Mouse (Mus musculus) heart, adult 11 months (tissue): ENCODE measurements around the gene Sh2d3c.

ENCODE experiments used
- DNase-seq: peaks from one replicate; pipeline ENCODE4 v3.0.0; 2022

The Sh2d3c gene

DNA sequence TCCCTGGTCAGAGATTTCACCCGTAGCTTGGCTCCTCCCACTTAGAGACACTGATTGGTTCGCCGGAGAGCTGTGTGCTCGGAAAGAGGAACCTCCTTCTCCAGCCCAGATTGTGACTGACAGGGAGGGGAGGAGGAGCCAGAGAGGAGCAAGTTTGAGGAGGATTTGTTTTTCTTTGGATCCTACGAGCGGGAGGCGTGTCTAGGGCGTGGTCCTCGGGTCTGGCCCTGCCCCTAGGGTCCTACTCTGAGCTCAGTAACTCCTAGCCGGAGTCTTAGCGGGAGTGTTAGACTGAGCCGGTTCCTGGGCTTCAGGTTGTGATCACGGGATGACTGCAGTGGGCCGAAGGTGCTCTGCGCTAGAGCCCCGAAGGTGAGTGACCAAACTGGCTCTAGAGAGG is 6.6 kb downstream of the Sh2d3c start:
- DNase-seq, result peak; percentile 100

DNA sequence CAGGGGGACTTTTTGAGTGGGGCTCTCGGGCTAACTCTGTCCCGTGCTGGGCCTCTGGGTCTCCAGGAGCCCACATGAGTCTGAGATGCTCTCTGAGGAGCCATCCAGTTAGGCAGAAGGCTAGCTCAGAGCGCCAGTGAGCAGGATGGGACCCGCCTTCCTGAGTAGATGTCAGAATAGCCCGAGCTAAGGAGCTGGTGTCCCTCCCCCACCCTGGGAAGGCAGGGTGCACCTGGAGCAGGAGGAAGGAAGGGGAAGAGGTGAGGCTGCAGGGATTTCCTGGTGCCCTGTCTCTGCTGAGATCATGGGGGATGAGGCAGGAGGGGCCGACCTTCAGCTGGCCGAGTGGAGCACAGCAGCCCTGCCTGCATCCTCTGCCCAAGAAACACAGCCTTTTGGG is 7.6 kb downstream of the Sh2d3c start:
- DNase-seq, result peak; percentile 99

DNA sequence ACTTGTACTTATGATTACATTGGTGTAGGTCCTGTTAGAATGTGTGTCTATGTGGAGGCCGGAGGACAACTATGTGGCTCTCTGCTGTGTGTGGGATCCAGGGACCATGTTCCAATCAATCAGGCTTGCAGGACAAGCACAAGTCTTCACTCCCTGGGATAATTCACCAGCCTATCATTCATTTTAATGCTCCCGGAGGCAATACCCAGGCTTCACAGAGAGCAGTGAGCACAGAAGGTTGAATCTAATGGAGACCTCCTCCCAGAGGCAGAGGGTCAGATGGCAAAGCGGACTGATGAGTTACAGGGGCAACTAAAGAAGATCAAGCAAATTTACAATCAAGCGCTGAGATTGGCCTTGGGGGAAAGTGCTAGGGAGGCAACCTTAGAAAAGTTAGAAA is 8.7 kb downstream of the Sh2d3c start:
- DNase-seq, result peak; percentile 90

- DNase-seq, result peak; percentile 94
These were observed 10.0 kb downstream of the Sh2d3c start for GRCm38 (mm10) chr2:32730854-32731253.

DNA sequence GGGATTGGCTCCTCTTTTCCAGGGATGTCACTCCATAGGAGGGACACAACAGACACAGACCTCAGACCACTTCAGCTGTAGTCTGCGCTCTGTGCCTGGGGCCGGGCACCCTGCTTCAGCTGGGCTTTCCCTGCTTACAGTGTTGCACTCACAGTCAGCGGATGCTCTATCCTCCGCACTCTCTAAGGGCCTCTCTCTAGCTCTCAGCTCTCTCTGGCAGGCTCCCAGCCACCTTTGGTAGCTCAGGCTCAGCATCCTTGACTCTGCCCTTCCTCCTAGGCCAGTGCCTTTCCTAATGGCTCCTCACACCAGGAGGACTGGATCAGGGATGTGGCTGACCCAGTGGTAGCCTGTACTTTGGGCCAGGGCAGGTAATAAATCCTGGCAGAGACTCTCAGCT is 11.1 kb downstream of the Sh2d3c start:
- peak; percentile 96 for DNase-seq

- DNase-seq, result peak; percentile 98
These were observed 11.8 kb downstream of the Sh2d3c start for GRCm38 (mm10) chr2:32732695-32733094.

GRCm38 (mm10) chr2:32734480-32734879 is 13.6 kb downstream of the Sh2d3c start:
- DNase-seq, result peak; percentile 97

- DNase-seq, result peak; percentile 100
These were observed 14.1 kb downstream of the Sh2d3c start for GRCm38 (mm10) chr2:32734933-32735332.

DNA sequence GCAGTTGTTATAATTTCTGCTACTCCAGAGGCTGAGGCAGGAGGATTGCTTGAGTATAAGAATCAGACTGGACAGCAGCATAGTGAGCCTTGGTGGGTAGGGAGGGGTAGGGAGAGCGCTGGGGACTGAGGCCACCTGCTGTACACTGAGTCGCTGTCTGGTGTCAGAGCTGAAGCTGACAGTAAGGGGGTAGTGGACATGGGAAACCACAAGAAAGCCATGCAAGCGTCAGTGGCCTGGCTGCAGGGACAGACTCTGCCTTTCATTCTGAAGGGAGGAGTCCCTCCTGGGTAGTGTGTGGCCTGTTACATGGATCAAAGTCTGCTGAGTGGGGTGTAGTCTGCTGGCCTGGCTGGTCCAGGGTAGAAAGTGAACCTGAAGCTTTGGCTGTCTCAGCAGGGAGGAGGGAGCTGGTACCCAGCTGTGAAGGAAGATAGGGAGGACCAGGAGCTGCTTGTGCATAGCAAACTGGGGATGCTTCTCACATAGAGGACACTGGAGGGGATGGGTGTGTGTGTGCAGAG is 15.5 kb downstream of the Sh2d3c start:
- DNase-seq, result peak; percentile 93

- peak; percentile 92 for DNase-seq
These were observed 16.2 kb downstream of the Sh2d3c start for GRCm38 (mm10) chr2:32737008-32737407.

DNA sequence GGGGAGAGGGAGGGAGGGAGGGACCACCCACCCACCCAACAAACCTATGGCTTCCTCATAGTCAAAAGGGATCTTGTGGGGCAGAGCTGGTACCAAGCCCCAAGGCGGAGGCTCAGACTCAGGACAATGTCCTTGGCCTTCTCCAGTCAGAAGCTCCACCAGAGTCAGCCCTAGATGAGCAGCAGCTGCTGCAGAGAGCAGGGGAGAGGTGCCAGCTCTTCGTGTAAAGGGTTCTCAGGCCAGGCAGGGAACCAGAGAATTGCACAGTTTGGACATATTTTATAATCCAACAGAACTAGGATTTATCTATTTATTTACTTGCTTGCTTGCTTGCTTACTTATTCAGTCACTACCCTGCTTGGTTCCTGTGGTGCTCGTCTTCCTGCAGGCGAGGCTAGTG is 18.5 kb downstream of the Sh2d3c start:
- no peak for DNase-seq

DNA sequence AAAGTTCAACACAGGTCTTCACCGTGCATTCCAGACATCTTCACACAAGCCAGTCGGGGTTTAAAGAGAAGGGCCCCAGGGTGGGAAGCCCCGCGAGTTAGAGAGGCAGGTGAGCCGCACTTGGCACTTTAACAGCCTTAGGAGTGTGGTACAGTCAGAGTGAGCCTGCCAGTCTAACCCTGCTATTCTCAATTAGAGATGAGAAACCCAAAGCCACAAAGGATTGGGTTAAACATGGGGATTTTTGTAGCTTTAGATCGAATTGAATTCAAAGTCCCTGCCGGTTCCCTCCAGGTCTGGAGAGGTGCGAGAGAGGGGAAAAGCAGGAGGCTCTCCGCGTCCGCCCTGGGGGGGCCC is 20.0 kb downstream of the Sh2d3c start, which contains the start of gene 6330409D20Rik:
TSS of gene 6330409D20Rik (minus strand) at position 101 of the 357 bp plus-strand sequence.
- DNase-seq, result no peak

DNA sequence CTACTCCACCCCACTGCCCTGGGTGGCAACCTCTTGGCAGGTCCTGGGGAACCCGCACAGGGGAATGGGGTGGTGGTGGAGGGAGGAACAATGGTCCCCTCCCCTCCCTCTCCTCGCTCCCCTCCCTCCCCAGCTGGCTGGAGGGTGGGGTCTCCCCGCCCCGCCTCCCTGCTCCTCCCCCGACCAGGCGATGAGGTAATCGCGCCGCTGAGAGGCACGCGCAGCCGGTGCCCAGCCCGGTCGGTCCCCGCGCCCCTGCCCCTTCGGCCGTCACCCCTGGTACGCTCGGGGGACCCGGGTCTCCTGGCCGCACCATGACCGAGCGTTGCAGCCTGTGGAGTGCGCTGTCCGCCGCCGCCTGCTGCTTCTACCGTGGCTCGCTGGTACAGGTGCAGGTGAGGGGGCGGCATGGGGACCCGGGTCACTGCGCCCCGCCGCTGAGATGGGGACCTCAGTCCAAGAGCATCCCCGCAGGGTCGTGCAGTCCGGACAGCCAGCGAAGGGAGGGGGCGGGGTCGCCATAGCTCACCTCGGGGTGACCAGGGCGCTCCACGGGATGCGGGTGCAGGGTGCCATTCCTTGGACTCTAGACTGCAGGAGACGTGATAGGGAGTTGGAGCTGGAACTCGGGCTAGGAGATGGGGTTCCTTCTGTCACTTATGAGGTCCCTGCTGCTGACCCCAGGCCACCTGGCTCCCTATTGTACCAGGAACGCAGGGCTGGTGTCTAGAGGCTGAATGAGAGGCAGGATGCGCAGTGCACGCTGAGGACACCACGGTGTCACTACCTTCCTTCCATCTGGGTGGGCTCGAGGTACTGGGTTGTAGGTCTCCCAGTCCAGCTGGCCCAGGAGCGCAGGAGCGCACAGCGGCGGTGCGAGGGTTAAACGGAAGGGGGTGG is 20.7 kb downstream of the Sh2d3c start:
- peak; percentile 97 for DNase-seq

DNA sequence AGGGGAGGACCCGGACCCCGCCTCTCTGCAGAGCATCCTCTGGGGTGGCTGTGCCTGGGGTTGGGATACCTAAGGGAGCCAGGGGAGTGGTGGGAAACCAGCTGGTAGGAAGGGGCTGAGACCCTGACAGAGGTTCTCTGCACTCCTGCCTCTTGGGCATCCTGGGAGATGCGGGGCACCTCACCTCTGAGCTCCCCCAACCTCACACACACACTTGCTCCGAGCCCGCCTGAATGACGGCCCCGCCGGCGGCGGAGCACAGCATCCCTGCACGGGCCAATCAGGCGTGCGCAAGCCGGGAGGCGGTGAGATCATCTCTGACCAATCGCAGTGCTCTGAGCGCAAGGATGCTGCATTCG is 21.3 kb downstream of the Sh2d3c start:
- peak; percentile 94 for DNase-seq

DNA sequence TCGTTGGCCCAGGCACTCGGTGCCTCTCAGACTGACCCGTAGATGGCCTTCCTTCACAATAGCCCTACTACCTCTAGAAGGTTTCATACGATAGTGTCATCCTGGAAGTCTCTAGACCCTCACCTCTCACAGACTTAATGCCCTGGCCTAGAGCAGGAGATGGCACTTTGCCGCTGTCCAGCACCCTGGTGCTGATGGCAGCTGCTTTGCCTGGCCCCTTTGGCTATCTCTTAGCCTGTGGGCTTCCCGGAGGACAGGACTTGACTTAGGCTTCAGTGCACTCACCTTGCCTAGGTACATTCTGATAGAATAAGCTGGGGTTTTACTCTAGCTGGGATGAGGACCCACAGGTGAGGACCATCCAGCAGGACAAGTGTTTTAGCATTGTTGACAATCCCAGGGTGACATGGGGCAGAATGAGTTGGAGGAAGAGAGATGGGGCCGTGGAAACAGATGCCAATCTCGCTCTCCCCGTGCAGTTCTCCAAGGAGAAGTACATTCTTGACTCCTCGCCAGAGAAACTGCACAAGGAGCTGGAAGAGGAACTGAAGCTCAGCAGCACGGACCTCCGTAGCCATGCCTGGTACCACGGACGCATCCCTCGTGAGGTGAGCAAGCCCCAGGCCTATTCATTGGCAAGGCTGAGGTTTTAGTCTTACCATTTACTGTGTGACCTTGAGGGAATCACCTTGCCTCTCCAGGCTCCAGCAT is 23.6 kb downstream of the Sh2d3c start:
- peak; percentile 94 for DNase-seq

DNA sequence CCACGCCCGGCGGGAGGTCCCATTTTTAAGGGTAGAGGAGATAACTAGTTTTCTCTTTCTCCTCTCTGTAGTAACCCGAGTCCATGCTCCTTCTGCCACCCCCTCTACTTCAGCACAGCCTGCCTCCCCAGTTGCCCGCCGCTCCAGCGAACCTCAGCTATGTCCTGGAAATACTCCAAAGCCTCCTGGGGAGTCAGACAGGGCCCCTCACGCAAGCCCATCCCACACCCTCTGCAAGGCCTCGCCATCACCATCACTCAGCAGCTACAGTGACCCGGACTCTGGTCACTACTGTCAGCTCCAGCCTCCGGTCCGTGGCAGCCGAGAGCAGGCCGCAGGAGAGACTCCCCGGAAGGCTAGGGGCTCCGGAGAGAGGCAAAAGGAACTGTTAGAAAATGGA is 28.2 kb downstream of the Sh2d3c start:
- peak; percentile 89 for DNase-seq

GRCm38 (mm10) chr2:32750199-32750598 is 29.3 kb downstream of the Sh2d3c start:
- DNase-seq, result no peak

GRCm38 (mm10) chr2:32750887-32751664 is 30.2 kb downstream of the Sh2d3c start:
- DNase-seq, result peak; percentile 98

- peak; percentile 90 for DNase-seq
These were observed 30.8 kb downstream of the Sh2d3c start for GRCm38 (mm10) chr2:32751665-32752033.

DNA sequence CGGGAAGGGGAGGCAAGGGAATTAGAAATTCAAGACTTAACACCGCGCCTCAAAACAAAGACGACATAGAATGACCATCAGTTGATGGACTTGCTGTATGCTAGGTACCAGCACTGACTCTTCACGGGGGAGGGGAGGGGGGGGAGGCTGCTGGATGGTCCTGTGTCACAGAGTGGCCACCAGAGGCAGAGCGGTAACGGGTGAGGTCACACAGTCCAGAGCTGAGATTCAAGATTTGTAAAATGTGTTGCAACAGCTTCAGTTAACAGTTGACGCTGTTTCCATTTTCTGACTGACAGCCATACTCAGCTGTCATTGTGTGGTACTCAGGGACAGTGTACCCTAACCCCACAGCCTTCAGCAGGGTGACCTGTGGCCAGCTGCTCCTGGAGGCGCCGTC is 31.3 kb downstream of the Sh2d3c start:
- no peak for DNase-seq

DNA sequence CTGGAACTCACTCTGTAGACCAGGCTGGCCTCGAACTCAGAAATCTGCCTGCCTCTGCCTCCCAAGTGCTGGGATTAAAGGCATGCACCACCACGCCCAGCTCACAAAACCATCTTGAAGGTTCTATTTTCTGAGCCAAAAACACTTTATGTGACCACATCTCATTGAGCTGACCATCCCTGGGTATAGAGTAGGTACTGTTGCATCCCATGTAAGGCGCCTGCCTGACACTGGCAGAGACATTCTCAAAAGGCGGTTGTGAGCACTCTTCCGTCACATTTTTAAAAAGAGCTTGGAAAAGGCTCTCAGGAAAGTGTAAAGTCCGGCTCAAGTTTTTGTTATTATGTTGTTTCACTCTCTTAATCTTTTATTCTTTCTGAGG is 35.8 kb downstream of the Sh2d3c start:
- no peak for DNase-seq

DNA sequence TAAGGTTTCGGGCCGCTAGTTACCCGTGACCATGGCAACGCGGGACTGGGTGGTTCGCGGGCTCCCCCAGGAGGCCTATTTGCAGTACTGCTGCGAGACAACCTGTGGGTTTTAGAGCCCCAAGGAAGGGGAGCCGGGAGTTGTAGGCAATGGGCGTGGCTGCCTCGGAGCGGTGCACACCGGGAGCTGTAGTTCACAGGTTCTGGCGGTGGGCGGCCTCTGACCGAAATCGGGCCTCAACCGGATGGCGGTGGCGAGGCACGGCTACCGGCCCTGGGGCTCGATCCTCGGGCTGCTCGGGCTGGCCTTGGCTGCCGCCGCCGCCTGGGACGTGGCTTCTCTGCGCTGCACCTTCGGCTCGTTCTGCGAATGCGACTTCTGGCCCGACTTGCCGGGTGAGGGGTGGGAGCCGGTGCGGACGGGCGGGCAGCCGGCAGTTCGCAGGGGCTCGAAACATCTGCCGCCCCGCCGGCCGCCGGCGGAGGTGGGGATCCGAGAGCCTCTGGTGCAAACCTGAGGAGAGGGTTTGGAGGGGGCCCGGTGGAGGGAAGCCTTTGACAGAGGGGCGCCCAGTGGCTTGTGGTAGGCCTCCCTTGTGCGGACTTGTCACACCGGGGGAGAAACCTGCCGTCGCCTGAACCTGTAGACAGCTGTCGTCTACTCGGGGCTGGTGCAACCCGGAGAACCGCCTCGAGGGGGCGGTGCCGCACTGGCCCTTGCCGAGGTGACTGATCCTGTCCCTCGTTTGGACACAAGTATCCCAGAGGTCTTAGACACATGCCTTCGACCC is 36.4 kb downstream of the Sh2d3c start, which contains the start of gene Tor2a:
TSS of gene Tor2a (plus strand) at position 179 of the 790 bp plus-strand sequence.
- peak; percentile 100 for DNase-seq
